Mouse (Mus musculus) common myeloid progenitor, adult 5-6 weeks (primary cell): ENCODE measurements at regions not wholly inside any gene's neighbourhood (a gene's known extent, or its start where the extent isn't known, plus 50 kb on each side); places are given as distances from the start of the nearest gene placed in this dataset.

Source experiments
- ATAC-seq: replicated peaks from 2 replicates; pipeline ENCODE4 v1.8.0; 2016; ENCODE audit warnings: low read depth, mild to moderate bottlenecking, moderate TSS enrichment, inconsistent platforms; ENCODE audit not compliant: poor library complexity, severe bottlenecking

- no peak for ATAC-seq
Measured at GRCm38 (mm10) chr10:125696159-125696558, 269.8 kb upstream of the Lrig3 start.

- ATAC-seq: peak; percentile 99
Measured at GRCm38 (mm10) chr10:125725077-125725680, 240.8 kb upstream of the Lrig3 start.

- peak; percentile 73 for ATAC-seq
Measured at GRCm38 (mm10) chr10:125725681-125726139, 240.3 kb upstream of the Lrig3 start.

- no peak for ATAC-seq
Measured at GRCm38 (mm10) chr10:125726546-125726945, 239.4 kb upstream of the Lrig3 start.

GRCm38 (mm10) chr10:125735744-125736494 lies 230.0 kb upstream of the Lrig3 start:
- ATAC-seq: peak; percentile 81

GRCm38 (mm10) chr10:125743181-125743580 lies 222.8 kb upstream of the Lrig3 start:
- no peak for ATAC-seq

GRCm38 (mm10) chr10:125749031-125749585 lies 216.9 kb upstream of the Lrig3 start:
- ATAC-seq: peak; percentile 82

GRCm38 (mm10) chr10:125752506-125753218 lies 213.3 kb upstream of the Lrig3 start:
- ATAC-seq: no peak

- ATAC-seq: no peak
Measured at GRCm38 (mm10) chr10:125759171-125759570, 206.8 kb upstream of the Lrig3 start.

GRCm38 (mm10) chr10:125762367-125763068 lies 203.4 kb upstream of the Lrig3 start:
- no peak for ATAC-seq

- peak; percentile 97 for ATAC-seq
Measured at GRCm38 (mm10) chr10:125764402-125765102, 201.4 kb upstream of the Lrig3 start.

- ATAC-seq: no peak
Measured at GRCm38 (mm10) chr10:125765103-125765820, 200.7 kb upstream of the Lrig3 start.

- ATAC-seq: no peak
Measured at GRCm38 (mm10) chr10:125768281-125768680, 197.7 kb upstream of the Lrig3 start.

GRCm38 (mm10) chr10:125773541-125773940 lies 192.4 kb upstream of the Lrig3 start:
- no peak for ATAC-seq

GRCm38 (mm10) chr10:125782486-125782885 lies 183.5 kb upstream of the Lrig3 start:
- ATAC-seq: no peak

- ATAC-seq: peak; percentile 64
Measured at GRCm38 (mm10) chr10:125784896-125785295, 181.1 kb upstream of the Lrig3 start.

GRCm38 (mm10) chr10:125785448-125786196 lies 180.3 kb upstream of the Lrig3 start:
- peak; percentile 31; the same call in 1 of the 2 replicates for ATAC-seq
